Mouse (Mus musculus) left cerebral cortex, adult 8-10 months (tissue): ENCODE data around the gene 9930104L06Rik. TPM values are rescaled to one million over a fixed set of nuclear protein-coding genes. Genes with fewer than 3 reads are reported as not detected.

ENCODE experiments used
- total RNA-seq, 4 experiments: library from RNA; stranded (reverse); gene quantifications; 2 replicates each; pipeline ENCODE4 v1.2.4; 2022

The 9930104L06Rik gene
- total RNA-seq, 4 experiments from 2014 or later: 19.6 to 24.4 (median 21.4) TPM

Other genes starting within 250 kb of the 9930104L06Rik start
- gene Utp11, start 243.4 kb upstream of the 9930104L06Rik start, total RNA-seq: 10 to 100 TPM; 13.2 to 16.9 (median 16.3) TPM
- gene Fhl3, start 236.3 kb upstream of the 9930104L06Rik start, total RNA-seq: 1 to 10 TPM; 1.4 to 3.1 (median 1.7) TPM
- gene Sf3a3, start 222.3 kb upstream of the 9930104L06Rik start, total RNA-seq: 10 to 100 TPM; 32.4 to 39.9 (median 35.4) TPM
- gene Inpp5b, start 195.2 kb upstream of the 9930104L06Rik start, total RNA-seq: 10 to 100 TPM; 37.0 to 47.9 (median 44.4) TPM
- 10 to 100 TPM; 22.0 to 29.3 (median 25.0) TPM for gene Mtf1, start 134.9 kb upstream of the 9930104L06Rik start, total RNA-seq
- 10 to 100 TPM; 30.5 to 41.1 (median 38.8) TPM for gene Yrdc, start 86.4 kb upstream of the 9930104L06Rik start, total RNA-seq
- gene 1110065P20Rik, start 85.9 kb upstream of the 9930104L06Rik start, total RNA-seq: 10 to 100 TPM; 66.4 to 70.2 (median 67.8) TPM
- gene Maneal, start 74.9 kb upstream of the 9930104L06Rik start, total RNA-seq: 10 to 100 TPM; 53.2 to 61.4 (median 57.1) TPM
- gene Epha10, start 56.1 kb upstream of the 9930104L06Rik start, total RNA-seq: 10 to 100 TPM; 36.6 to 40.5 (median 39.2) TPM
- gene Cdca8, start 2.3 kb downstream of the 9930104L06Rik start, total RNA-seq: 1 to 10 TPM; 1.4 to 2.1 (median 1.7) TPM
- gene Rspo1, start 49.4 kb downstream of the 9930104L06Rik start, total RNA-seq: 10 to 100 TPM; 14.0 to 18.9 (median 15.1) TPM
- gene Gnl2, start 79.5 kb downstream of the 9930104L06Rik start, total RNA-seq: 10 to 100 TPM; 54.2 to 67.7 (median 64.1) TPM
- gene Dnali1, start 128.7 kb downstream of the 9930104L06Rik start, total RNA-seq: under 1 TPM; 0.38 to 0.77 (median 0.69) TPM
- gene Snip1, start 129.6 kb downstream of the 9930104L06Rik start, total RNA-seq: 10 to 100 TPM; 12.0 to 15.5 (median 13.5) TPM
- 100 to 1,000 TPM; 108 to 125 (median 110) TPM for gene Meaf6, start 148.1 kb downstream of the 9930104L06Rik start, total RNA-seq
- gene Zc3h12a, start 190.8 kb downstream of the 9930104L06Rik start, total RNA-seq: 1 to 10 TPM in 3 of 4 experiments, under 1 TPM in 1; 0.57 to 2.9 (median 1.5) TPM